Mouse (Mus musculus) left cerebral cortex, adult 11 months (tissue): ENCODE data around the gene Arhgap10.

ENCODE experiments used
- DNase-seq: peaks from one replicate; pipeline ENCODE4 v3.0.0; 2022; ENCODE audit warnings: low spot score

Arhgap10 gene

DNA sequence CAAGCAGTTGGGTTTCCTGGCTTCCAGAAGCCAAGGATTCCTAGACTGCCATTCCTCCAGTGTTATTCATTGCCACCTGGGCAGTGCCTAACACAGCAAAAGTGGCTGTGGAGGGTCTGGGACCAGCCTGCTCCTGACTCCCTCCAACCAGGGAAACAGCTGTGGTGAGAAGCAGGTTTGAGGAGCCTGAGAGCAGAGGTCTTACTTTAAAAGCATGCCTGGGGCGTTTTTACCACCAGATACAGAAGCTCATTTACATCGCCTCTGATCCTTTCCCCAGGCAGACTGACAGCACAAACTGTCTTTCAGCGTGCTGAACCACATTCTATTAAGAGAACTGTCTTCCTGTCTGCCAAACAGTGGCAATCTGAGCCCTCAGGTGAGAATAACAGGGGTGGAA lies 237.8 kb downstream of the Arhgap10 start:
- DNase-seq: no peak

DNA sequence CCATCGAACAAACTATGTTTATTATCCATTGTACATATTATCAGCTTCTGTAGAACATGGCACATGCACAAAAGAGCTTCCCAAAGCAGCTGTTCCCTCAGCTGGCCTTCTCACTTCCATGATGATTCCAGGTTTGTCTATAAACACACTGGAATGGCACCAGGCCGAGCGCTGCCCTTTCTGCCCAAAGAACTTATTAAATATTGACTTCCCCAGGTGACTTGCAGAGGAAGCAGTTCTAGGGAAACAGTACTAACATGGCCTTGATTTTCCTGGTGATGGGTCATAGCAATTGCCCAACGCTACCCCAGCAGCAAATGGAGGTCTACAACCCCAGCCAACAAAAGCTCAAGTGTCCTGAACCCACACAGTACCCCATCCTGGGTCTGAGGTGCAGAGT lies 239.5 kb downstream of the Arhgap10 start:
- no peak for DNase-seq

DNA sequence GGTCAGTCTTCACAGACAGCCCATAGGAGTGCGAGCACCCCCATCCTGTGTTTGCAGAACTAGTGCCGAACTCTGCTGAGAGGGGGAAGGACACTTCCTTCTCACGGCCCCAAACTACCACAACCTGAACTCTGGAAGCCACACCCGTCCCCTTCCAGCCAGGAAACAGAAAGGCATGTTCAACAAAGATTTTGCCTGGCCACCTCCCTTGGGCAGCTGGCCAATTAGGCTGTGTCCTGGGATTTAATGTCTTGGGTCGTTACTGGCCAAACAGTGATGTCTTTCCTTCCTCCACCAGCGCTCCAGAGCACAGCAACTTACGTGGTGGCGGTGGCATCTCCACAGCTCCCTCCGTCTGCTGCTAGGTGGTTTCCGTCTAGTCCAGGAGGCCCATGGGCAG lies 240.9 kb downstream of the Arhgap10 start:
- DNase-seq: no peak

DNA sequence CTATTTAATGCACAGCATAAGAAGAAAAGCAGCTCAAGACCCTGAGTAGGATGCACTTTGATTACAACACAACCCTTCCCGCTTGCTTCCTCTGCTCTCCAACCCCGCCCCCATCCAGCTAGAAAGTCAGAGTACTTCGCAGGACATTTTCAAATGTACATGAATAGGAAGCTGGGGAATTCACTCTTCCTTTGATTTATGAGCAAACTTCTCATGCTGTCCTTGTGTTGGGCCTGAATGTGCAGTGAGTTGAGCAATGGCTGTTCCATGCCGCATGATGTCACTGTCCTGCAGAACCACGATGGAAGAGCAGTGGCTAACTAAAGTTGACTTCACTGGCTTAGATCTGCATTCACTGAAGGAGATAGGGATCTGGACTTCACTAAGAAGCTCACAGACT lies 242.2 kb downstream of the Arhgap10 start:
- DNase-seq: no peak

DNA sequence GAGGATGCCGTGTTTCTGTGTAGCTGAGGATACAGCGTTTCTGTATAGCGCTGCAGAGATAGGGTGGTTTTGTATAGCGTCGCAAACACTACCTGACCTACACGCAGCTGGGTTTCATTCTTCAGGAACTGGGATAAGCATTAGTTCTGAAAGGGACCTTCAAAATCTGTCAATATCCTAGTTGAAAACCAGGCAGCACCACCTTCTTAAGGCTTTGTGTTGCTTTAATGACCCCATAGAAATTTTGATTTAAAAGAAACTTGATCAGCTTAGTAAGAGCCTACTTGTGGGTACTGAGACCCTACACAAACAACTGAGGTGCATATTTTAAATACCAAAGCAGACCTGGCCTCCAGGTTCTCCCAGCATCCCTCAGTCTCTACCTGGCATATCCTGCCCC lies 245.6 kb downstream of the Arhgap10 start:
- DNase-seq: no peak

DNA sequence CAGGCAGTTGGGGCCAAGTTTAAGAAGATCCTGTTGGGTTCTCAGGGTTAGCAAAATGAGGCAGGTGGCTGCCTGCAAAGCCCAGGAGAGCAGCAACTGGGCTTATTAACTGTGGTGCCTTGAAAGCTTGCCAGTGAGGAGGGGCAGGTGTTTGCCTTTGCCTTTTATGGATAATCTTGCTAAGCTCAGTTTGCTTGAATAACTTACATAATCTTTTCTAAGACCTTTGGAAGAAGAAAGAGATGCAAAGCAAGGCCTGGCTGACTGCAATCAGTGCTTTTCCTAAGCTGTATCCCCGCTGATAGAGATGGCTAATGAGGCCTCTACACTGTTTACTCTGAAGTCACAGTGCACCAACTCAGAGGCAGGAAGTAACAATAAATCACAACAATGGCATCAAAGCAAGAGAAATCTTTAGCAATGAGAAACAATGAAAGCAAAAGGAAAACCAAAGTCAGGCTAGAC lies 249.8 kb downstream of the Arhgap10 start:
- no peak for DNase-seq

DNA sequence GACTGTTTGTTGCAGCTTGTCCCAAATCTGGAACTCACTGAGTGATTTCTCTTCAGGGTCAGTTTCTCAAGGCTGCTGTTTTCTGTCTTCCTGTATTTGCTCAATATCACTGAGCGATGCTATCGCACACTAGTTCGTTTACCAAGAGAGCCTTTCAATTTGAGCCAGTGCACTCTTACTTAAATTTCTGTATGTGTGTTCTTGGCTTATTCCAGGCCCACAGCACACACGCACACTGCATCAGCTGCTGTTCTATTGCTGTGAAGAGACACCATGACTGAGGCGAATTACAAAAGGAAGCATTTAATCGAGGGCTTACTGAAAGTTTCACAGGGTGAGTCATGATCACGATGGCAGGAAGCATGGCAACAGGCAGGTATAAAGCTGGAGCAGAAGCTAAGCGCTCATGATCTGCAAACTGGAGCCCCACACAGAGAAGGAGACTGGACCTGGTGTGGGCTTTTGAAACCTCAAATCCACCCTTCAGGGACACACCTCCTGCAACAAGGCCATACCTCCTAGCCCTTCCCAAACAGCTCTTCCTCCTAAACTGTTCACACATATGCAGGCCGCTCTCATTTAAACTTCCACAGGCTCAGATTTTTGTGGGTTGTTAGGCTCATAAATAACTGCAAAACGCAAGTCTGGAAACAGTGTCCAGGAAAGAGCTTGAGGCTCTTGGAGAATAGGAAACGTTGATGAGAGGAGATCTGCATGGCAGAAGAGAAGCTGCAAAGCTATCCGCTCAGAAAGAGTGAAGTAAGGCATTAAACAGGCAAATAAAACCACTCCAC lies 255.3 kb downstream of the Arhgap10 start:
- DNase-seq: no peak

DNA sequence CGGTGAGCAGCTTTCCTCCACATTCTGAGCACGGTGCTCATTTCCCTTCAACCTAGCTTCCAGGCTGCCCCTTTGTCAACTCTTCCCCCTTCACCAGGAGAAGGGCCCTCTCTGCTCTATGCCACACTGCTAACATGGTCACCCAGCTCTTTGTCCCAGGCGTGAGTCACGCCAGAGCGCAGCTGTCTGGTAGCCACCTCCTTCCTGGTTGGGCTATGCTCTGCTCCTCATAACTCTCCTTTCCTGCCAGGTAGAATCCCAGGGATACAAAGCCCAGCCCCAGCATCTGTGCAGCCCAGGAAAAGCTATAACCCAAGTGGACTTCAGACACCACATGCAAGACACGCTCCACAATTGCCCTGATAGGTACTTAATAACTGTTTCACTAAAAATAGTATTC lies 256.5 kb downstream of the Arhgap10 start:
- DNase-seq: no peak

DNA sequence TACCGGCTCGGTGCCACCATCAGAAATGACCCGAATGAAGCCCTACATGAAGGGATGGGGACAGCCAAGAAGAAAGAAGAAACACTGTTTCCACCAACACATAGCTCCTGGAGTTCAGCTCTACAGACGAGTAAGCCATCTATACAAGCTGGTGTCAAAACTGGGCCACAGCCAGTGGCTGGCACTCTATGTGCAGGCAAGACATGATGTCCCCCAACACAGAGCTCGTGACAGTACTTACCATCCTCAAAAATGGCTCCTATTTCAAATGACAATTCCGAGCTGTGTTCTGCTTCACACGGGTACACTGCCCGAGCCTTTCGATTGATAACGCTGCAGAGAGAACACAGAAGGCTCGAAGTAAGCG lies 260.7 kb downstream of the Arhgap10 start:
- no peak for DNase-seq

DNA sequence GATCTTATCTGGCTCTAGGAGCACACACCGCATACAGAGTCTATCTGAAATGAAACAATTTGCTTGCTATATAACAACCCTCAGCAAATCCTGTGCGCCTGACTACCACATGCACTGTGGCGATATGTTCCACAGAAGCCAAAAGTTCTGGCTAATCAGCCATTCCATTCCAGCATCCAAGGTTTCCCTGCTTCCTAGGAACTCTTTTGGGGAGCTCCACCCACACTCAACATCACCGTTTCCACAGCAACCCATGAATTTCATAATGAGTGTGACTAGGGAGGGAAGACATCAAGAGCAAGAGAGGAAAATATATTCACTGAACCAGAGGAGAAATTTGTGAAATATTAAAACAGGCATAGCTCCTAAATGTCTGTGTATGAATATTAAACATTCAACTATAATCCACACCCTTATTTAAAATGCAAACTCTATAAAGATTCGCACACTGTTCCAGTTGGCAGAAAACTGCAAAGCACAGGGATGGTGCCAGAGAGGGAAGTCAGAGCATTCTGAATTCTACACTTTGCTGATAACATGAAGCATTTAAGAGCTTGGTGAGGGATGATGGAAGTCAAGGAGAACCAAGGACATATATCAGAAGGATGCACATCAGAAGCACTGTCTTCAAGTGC lies 261.2 kb downstream of the Arhgap10 start:
- DNase-seq: peak; percentile 71

DNA sequence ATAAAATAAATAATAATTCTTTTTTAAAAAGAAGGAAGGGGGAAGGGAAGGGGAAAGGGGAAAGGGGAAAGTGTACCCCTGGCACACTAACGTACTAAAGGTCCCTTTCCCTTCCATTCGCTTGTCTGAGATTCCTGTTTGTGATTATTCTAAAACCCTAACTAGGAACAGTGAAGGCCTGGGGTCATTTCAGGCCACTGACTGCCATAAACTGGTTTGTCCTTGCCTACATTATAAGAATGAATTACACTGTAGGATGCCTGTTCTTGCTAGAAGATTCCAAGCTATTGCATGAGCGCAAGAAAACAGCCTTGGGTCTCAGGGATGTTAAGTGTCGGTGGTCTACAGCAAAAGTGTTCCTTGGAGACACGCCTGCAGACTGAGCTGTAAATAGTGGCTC lies 263.3 kb downstream of the Arhgap10 start:
- DNase-seq: no peak

DNA sequence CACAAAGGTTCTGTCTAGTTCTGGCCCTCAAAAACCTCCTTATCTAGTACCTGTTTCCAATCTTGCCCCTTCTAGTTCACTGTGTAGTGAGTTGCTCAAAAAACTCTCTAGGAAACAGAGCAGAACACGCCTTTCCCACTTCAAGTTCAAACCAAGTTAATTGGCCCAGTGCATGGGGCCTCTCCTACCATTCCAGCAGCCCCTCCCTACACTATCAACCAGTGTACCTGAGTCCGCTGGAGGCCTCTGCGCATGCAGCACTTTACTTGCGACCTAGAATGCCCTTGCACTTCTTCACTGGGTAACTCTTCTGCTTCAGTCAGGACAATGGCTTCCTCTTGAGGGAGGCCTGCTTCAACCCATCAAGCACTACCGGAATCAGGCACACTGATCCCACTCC lies 266.6 kb downstream of the Arhgap10 start:
- no peak for DNase-seq

DNA sequence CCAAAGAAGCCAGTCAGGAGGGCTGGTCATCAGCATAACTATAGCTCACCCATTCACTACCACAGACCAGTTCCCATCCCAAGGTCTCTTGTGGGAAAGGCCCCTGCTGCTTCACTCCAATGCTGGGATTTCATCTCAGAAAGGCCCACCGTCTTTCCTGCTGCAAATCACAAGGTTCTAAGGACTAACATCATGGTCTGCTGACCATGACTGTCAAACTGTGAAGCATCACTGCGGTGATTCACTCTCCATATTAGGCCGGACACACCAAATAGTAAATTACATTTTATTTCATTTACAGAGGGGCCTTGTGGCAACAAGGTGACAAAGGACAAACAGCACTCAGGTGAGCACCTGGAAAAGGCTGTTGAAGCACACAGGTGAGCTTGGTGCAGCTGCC lies 267.7 kb downstream of the Arhgap10 start:
- no peak for DNase-seq

DNA sequence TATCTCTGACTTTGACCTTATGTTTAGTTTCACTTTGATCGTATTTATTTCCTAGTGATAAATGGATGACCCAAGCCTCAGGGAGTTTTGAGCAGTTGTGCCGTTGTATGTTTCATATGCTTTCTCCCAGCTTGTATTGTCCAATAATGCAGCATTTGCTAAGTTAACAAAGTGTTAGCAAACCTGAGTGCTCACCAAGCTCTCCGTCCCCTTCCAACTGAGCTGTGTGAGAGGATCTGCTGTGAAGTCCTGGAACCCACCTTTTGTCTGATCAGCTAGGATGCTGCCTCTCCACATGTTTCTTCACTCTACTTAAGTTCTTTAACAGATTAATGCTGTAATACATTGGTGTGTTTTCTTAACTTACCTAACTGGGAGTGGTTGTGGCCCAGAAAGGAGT lies 276.4 kb downstream of the Arhgap10 start:
- DNase-seq: no peak

DNA sequence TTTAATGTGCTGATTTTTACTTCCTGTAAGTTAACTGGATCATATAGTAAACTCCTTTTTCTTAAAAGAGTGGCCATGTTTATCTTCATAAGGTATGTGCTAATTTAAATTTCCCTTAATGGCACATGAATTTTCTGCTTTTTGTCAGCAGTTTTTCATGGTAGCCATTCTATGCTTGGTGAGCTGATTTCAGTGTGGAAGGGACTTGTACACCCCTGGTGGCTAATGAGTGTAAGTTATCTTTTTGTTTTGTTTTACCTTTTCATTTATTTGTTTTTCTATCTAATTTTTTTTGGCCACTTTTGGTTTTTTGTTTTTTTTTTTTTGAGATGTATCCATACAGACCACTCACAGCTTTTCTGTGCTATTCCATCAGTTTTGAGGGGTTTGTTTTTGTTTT lies 278.3 kb downstream of the Arhgap10 start:
- no peak for DNase-seq

DNA sequence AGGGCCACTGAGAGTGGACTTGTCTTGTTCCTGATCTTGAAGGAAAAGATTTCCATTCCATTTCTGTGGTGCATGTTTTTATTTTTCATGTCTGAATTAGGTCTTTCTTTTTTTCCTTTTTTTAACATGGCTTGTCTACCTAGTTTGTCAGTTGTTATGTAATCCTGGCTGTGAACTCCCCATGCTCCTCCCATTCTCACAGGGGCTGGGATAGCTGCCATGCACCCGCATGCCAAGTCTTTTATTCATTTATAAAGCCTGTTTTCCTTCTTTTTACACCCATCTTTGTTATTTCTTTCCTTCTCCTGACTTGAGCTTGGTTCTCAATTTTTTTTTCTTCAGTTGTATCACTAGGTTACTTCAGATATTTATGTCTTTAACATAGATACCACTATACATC lies 281.1 kb downstream of the Arhgap10 start:
- no peak for DNase-seq

DNA sequence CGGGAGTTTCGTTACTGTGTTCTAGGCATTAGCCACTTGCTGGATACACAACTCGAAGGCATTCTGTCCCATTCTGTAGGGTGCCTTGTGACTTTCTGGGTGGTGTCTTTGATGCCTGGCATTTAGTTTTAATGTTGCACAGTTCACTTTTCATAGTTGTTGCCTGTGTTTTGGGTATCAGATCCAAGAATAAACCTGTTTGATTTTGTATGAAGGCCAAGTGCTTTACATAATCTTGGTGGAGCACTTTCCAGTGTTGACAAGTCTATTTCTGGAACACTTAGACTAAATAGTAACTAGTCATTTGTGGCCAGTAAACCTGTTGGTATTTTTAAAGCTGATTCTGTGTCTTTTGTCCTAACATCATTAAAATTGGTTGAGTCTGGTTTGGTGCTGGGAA lies 285.3 kb downstream of the Arhgap10 start:
- DNase-seq: no peak

DNA sequence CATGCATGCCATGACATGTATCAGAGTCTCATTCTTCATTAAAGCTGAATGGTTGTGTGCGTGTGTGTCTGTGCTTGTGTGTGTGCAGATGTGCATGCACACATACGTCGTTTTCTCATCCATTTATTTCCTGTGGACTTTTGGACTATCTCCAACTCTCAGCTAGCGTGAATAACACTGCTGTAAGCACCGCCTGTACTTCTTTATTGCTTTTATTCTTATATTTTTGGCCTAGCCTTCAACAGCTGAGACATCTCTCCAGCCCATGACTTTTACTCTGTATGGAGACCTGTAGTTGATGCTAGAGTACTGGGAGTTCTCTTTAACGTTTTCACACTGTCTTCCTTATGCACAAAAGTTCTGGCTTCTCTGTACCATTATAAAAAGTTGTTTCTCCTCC lies 285.9 kb downstream of the Arhgap10 start:
- DNase-seq: no peak

DNA sequence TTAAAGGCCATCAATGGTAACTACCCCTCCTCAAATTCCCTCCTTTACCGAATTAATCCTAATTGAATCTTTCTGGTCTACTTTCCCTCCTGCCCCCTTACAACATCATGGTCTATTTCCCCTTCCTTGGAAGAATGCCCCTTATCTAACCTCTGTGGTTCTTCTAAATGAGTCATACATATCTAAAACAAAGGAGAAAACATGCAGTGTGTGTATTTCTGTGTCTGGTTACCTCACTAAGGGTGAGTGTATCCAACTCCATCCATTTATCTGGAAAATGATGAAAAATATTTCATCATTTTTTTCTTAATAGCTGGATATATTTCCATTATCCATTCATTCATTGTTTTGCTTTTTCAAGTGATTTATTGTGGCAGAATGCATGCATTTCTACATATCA lies 286.5 kb downstream of the Arhgap10 start:
- no peak for DNase-seq

DNA sequence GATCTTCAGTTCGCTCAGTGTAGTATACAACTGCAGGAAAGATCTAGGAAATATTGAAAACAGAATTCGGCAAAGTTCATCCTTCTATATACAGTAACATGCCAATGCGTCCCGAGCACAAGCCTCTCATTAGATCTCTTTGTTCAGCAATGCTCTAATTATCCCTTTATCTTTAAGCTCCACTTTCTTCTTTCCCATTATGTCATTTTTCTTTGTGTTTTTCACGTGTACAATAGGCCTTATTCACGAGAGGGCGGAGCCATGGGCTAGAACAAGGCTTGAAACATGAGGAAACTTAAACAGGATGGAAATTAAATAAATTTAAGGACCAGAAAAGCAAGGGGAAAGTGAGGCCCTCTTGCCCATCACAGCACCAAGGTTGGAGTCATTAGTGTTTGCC lies 289.1 kb downstream of the Arhgap10 start:
- no peak for DNase-seq

DNA sequence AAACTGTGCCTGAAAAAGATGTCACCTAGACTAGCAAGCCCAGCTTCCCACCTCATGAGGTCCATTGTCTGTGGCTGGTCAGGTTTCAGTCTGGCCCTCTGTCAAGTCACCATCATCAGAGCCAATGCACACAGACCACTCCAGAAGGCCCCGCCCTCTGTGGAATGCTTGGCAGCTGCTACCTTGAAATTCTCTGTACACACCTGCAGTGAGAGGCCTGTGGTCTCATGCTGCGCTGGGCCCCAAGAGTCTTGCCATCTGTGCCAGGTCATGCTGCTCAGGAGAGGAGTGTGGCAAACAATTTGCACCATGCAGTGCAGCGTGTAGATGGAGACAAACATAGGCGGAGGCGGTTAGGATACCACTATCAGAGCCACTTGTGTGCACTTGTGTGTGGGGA lies 290.0 kb downstream of the Arhgap10 start:
- no peak for DNase-seq

DNA sequence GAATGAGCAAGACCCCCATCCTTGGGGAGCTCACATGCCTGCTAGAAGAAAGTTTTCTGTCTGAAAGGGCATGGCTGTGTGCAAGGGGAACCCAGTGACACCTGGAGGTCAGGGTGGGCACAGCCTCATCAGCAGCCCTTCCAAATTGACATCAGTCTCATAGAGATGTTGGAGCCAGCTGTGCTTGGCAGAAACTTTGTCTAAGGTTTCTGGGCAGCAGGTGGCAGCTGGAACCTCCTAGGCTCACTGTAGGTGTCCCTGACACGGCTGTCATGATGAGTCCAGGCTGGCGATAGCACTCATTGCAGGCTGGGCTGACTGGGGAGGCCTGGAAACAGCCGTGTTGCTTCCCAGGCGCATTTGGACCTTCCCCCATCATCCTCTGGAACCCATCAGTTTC lies 294.6 kb downstream of the Arhgap10 start:
- no peak for DNase-seq

DNA sequence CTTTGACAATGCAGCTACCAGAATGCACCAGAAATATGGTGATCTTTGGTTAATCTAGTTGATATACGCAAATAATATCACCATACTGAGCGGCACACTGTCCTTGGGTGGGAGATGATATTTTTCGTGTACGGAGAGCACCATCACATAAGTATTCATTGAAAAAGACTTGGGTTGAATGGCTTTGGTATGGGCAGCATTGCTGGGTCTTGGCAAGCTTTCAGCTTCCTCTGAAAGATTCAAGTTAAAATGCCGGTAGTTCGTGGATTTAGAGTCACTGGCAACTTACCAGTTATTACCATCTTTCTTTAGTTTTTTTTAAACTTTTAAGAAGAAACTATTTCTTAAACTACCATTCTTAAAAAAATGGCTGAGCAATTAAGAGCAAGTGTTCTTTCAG lies 302.6 kb downstream of the Arhgap10 start:
- DNase-seq: no peak

DNA sequence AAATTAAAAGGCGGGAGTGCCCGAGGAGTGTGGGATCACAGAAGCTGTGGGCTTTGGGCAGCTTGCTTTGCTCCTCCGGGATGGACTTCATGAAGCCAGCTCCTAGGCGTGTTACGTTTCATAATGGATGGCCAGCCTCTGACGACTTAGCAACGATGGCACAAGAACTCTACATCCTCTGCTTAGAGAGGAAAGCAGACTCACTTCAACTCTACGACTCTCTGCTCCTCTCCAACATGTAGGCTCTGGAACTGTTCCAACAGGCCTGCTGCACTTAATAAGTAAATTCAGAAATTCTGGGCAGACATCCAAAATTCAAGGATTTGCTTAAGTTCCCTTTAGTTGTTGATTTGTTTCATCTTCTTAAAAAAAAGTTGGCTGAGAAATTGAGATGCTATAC lies 303.1 kb downstream of the Arhgap10 start:
- no peak for DNase-seq
